Mouse (Mus musculus): ENCODE measurements around the gene Mfrp.

Mfrp gene

GRCm38 (mm10) chr9:44125546-44126428, 24.3 kb downstream of the Mfrp start:
- peak; percentile 68 for TF ChIP-seq CTCF (conservative IDR thresholded peaks at IDR 0.05; ENCODE audit: low read length)
- no peak for TF ChIP-seq POU5F1 (IDR thresholded peaks at IDR 0.05; ENCODE audit: borderline replicate concordance, low read length)
- Histone ChIP-seq H3K9me3 (ENCODE audit: low read length) (peaks cover 4% of the 10 kb centered on the region; the same call in 1 of the 2 replicates), H3K36me3 (ENCODE audit: insufficient read depth, low read length) (no peaks in the 10 kb centered on the region), H3K4me1 (replicated peaks; ENCODE audit: low read depth, low read length) (peaks cover 63% of the 10 kb centered on the region), H3K4me3 (replicated peaks; ENCODE audit: low read length) (peak overlapping the region; percentile 17; the same call in 1 of the 2 replicates), H3K27me3 (ENCODE audit: insufficient read depth, low read length) (no peaks in the 10 kb centered on the region)

- no peak for TF ChIP-seq POU5F1 (IDR thresholded peaks at IDR 0.05; ENCODE audit: borderline replicate concordance, low read length)
- no peak for TF ChIP-seq CTCF (conservative IDR thresholded peaks at IDR 0.05; ENCODE audit: low read length)
- H3K4me3 ChIP-seq (replicated peaks; ENCODE audit: low read length) = no peak overlapping the region
- peaks cover 73% of the 10 kb centered on the region for H3K4me1 ChIP-seq (replicated peaks; ENCODE audit: low read depth, low read length)
- no peaks in the 10 kb centered on the region for H3K36me3 ChIP-seq (ENCODE audit: insufficient read depth, low read length)
- no peaks in the 10 kb centered on the region for H3K9me3 ChIP-seq (ENCODE audit: low read length)
- H3K27me3 ChIP-seq (ENCODE audit: insufficient read depth, low read length) = peaks cover 8% of the 10 kb centered on the region
These were observed 25.2 kb downstream of the Mfrp start for GRCm38 (mm10) chr9:44126746-44127145.

GRCm38 (mm10) chr9:44127351-44127801, 25.8 kb downstream of the Mfrp start:
- Histone ChIP-seq H3K4me3 (replicated peaks; ENCODE audit: low read length) (peak overlapping the region; percentile 17; the same call in 1 of the 2 replicates), H3K27me3 (ENCODE audit: insufficient read depth, low read length) (peaks cover 13% of the 10 kb centered on the region), H3K4me1 (replicated peaks; ENCODE audit: low read depth, low read length) (peaks cover 76% of the 10 kb centered on the region), H3K9me3 (ENCODE audit: low read length) (no peaks in the 10 kb centered on the region), H3K36me3 (ENCODE audit: insufficient read depth, low read length) (no peaks in the 10 kb centered on the region)
- no peak for TF ChIP-seq NANOG (IDR thresholded peaks at IDR 0.05; ENCODE audit: borderline replicate concordance, low read length)
- no peak for TF ChIP-seq CTCF (conservative IDR thresholded peaks at IDR 0.05; ENCODE audit: low read length)
- no peak for TF ChIP-seq POU5F1 (IDR thresholded peaks at IDR 0.05; ENCODE audit: borderline replicate concordance, low read length)

- H3K9me3 ChIP-seq (ENCODE audit: low read length) = no peaks in the 10 kb centered on the region
- peaks cover 33% of the 10 kb centered on the region for H3K27me3 ChIP-seq (ENCODE audit: insufficient read depth, low read length)
- H3K36me3 ChIP-seq (ENCODE audit: insufficient read depth, low read length) = no peaks in the 10 kb centered on the region
- peaks cover 87% of the 10 kb centered on the region for H3K4me1 ChIP-seq (replicated peaks; ENCODE audit: low read depth, low read length)
- peak overlapping the region; percentile 74 for H3K4me3 ChIP-seq (replicated peaks; ENCODE audit: low read length)
- TF ChIP-seq NANOG (IDR thresholded peaks at IDR 0.05; ENCODE audit: borderline replicate concordance, low read length) = no peak
- TF ChIP-seq CTCF (conservative IDR thresholded peaks at IDR 0.05; ENCODE audit: low read length) = no peak
- no peak for TF ChIP-seq POU5F1 (IDR thresholded peaks at IDR 0.05; ENCODE audit: borderline replicate concordance, low read length)
These were observed 28.1 kb downstream of the Mfrp start for GRCm38 (mm10) chr9:44129633-44130032.

- Histone ChIP-seq H3K27me3 (ENCODE audit: insufficient read depth, low read length) (peaks cover 37% of the 10 kb centered on the region), H3K4me1 (replicated peaks; ENCODE audit: low read depth, low read length) (peaks cover 83% of the 10 kb centered on the region), H3K4me3 (replicated peaks; ENCODE audit: low read length) (peak overlapping the region; percentile 74), H3K9me3 (ENCODE audit: low read length) (no peaks in the 10 kb centered on the region), H3K36me3 (ENCODE audit: insufficient read depth, low read length) (no peaks in the 10 kb centered on the region)
- TF ChIP-seq NANOG (IDR thresholded peaks at IDR 0.05; ENCODE audit: borderline replicate concordance, low read length) = no peak
- TF ChIP-seq CTCF (conservative IDR thresholded peaks at IDR 0.05; ENCODE audit: low read length) = no peak
- no peak for TF ChIP-seq POU5F1 (IDR thresholded peaks at IDR 0.05; ENCODE audit: borderline replicate concordance, low read length)
These were observed 28.5 kb downstream of the Mfrp start for GRCm38 (mm10) chr9:44130034-44130433.

GRCm38 (mm10) chr9:44130581-44131275, 29.2 kb downstream of the Mfrp start:
- no peaks in the 10 kb centered on the region for H3K36me3 ChIP-seq (ENCODE audit: insufficient read depth, low read length)
- no peaks in the 10 kb centered on the region for H3K9me3 ChIP-seq (ENCODE audit: low read length)
- H3K27me3 ChIP-seq (ENCODE audit: insufficient read depth, low read length) = peaks cover 44% of the 10 kb centered on the region
- H3K4me3 ChIP-seq (replicated peaks; ENCODE audit: low read length) = peak overlapping the region; percentile 74
- peaks cover 83% of the 10 kb centered on the region for H3K4me1 ChIP-seq (replicated peaks; ENCODE audit: low read depth, low read length)
- TF ChIP-seq CTCF (conservative IDR thresholded peaks at IDR 0.05; ENCODE audit: low read length) (no peak), POU5F1 (IDR thresholded peaks at IDR 0.05; ENCODE audit: borderline replicate concordance, low read length) (no peak), NANOG (IDR thresholded peaks at IDR 0.05; ENCODE audit: borderline replicate concordance, low read length) (no peak)

GRCm38 (mm10) chr9:44131276-44131590, 29.7 kb downstream of the Mfrp start:
- peaks cover 49% of the 10 kb centered on the region for H3K27me3 ChIP-seq (ENCODE audit: insufficient read depth, low read length)

GRCm38 (mm10) chr9:44132200-44132599, 30.7 kb downstream of the Mfrp start:
- no peak for TF ChIP-seq POU5F1 (IDR thresholded peaks at IDR 0.05; ENCODE audit: borderline replicate concordance, low read length)
- TF ChIP-seq NANOG (IDR thresholded peaks at IDR 0.05; ENCODE audit: borderline replicate concordance, low read length) = no peak
- no peak for TF ChIP-seq CTCF (conservative IDR thresholded peaks at IDR 0.05; ENCODE audit: low read length)
- no peaks in the 10 kb centered on the region for H3K9me3 ChIP-seq (ENCODE audit: low read length)
- peaks cover 56% of the 10 kb centered on the region for H3K27me3 ChIP-seq (ENCODE audit: insufficient read depth, low read length)
- peaks cover 82% of the 10 kb centered on the region for H3K4me1 ChIP-seq (replicated peaks; ENCODE audit: low read depth, low read length)
- peaks cover 11% of the 10 kb centered on the region for H3K36me3 ChIP-seq (ENCODE audit: insufficient read depth, low read length)
- H3K4me3 ChIP-seq (replicated peaks; ENCODE audit: low read length) = no peak overlapping the region

More at GRCm38 (mm10) chr9:44131276-44131590, 29.7 kb downstream of the Mfrp start:
- TF ChIP-seq POU5F1 (IDR thresholded peaks at IDR 0.05; ENCODE audit: borderline replicate concordance, low read length) = no peak
- TF ChIP-seq CTCF (conservative IDR thresholded peaks at IDR 0.05; ENCODE audit: low read length) = no peak
- TF ChIP-seq NANOG (IDR thresholded peaks at IDR 0.05; ENCODE audit: borderline replicate concordance, low read length) = no peak
- Histone ChIP-seq H3K9me3 (ENCODE audit: low read length) (no peaks in the 10 kb centered on the region), H3K4me3 (replicated peaks; ENCODE audit: low read length) (peak overlapping the region; percentile 74), H3K4me1 (replicated peaks; ENCODE audit: low read depth, low read length) (peaks cover 85% of the 10 kb centered on the region), H3K36me3 (ENCODE audit: insufficient read depth, low read length) (peaks cover 2% of the 10 kb centered on the region; the same call in 1 of the 2 replicates)
